Mouse (Mus musculus) limb, embryonic 12.5 days (tissue): Measurements from ENCODE around the gene Gon4l. TPM values are rescaled to one million over a fixed set of nuclear protein-coding genes. Genes with fewer than 3 reads are reported as not detected.
"Not testable (repeated sequence)": the region's sequence is repeated elsewhere in the genome, so short reads cannot be mapped to it uniquely, and the experiment has no call there.

ENCODE experiments used
- ATAC-seq: fragments of 200-750 bp; cut with Nextera tagmentation; 2 replicates; pipeline ENCODE4 v1.8.0; 2017; ENCODE audit warnings: low read depth, moderate TSS enrichment; ENCODE audit not compliant: insufficient number of reproducible peaks, insufficient read depth, low FRiP score, low TSS enrichment
- H3K27ac ChIP-seq: fragments of 300-500 bp; sonication (generic); 2 replicates; pipeline ENCODE4 v1.5.1; 2016; ENCODE audit warnings: mild to moderate bottlenecking, moderate library complexity
- H3K27me3 ChIP-seq: fragments of 300-500 bp; sonication (generic); 2 replicates; pipeline ENCODE4 v1.6.1; 2016; ENCODE audit warnings: mild to moderate bottlenecking, moderate library complexity
- H3K36me3 ChIP-seq: fragments of 300-500 bp; sonication (generic); 2 replicates; pipeline ENCODE4 v1.6.1; 2016; ENCODE audit warnings: mild to moderate bottlenecking, moderate library complexity
- H3K4me1 ChIP-seq: fragments of 300-500 bp; sonication (generic); replicated peaks from 2 replicates; pipeline ENCODE4 v1.6.1; 2016
- H3K4me2 ChIP-seq: fragments of 300-500 bp; sonication (generic); 2 replicates; pipeline ENCODE4 v1.6.1; 2016; ENCODE audit warnings: mild to moderate bottlenecking, moderate library complexity
- H3K4me3 ChIP-seq: fragments of 300-500 bp; sonication (generic); replicated peaks from 2 replicates; pipeline ENCODE4 v1.5.1; 2016; ENCODE audit warnings: mild to moderate bottlenecking
- H3K9ac ChIP-seq: fragments of 300-500 bp; sonication (generic); replicated peaks from 2 replicates; pipeline ENCODE4 v1.6.1; 2016; ENCODE audit warnings: mild to moderate bottlenecking, moderate library complexity
- H3K9me3 ChIP-seq: fragments of 300-500 bp; sonication (generic); 2 replicates; pipeline ENCODE4 v1.6.1; 2016; ENCODE audit warnings: mild to moderate bottlenecking, moderate library complexity
- WGBS: fragments of 180-500 bp; shearing (Covaris S2); methylation state at CpG from one replicate; pipeline ENCODE4 v1.1.7; 2016; 5-methylcytosine and 5-hydroxymethylcytosine counted together
- polyA plus RNA-seq: library from polyadenylated mRNA; unstranded; fragments of >200 nt; fragmentation: Nextera tagmentation; extraction: Ambion mirVana; gene quantifications from 2 replicates; pipeline ENCODE4 v1.2.1, GENCODE M21; 2016

The Gon4l gene
- polyA plus RNA-seq, result 17.2 and 18.0 TPM in 2 replicates

GRCm38 (mm10) chr3:88834951-88835491, at the start of gene Gon4l:
TSS of gene Gon4l (plus strand) at chr3:88835231.
- Histone ChIP-seq H3K4me3 (peak within 1 kb of the TSS; percentile 43), H3K27ac (peak within 1 kb of the TSS; percentile 77; the same call in 1 of the 2 replicates), H3K36me3 (peaks cover 15% of the 10 kb centered on the region), H3K4me2 (peak within 1 kb of the TSS; percentile 48), H3K9ac (peak within 1 kb of the TSS; percentile 51)
- H3K4me1 ChIP-seq, H3K27me3 ChIP-seq, H3K9me3 ChIP-seq: not testable (repeated sequence)
- WGBS, result 3% methylated on average over 29 of the region's 39 CpGs
- peak; percentile 49 for ATAC-seq

- H3K4me3 ChIP-seq, H3K4me2 ChIP-seq, H3K27me3 ChIP-seq, H3K9ac ChIP-seq, ATAC-seq, H3K27ac ChIP-seq, H3K9me3 ChIP-seq, H3K4me1 ChIP-seq: not testable (repeated sequence)
- WGBS, result 80% methylated on average over 1 of the region's 4 CpGs
- peaks cover 15% of the 10 kb centered on the region for H3K36me3 ChIP-seq
These were observed 48.7 kb upstream of the Gon4l start for GRCm38 (mm10) chr3:88786323-88786722.

DNA sequence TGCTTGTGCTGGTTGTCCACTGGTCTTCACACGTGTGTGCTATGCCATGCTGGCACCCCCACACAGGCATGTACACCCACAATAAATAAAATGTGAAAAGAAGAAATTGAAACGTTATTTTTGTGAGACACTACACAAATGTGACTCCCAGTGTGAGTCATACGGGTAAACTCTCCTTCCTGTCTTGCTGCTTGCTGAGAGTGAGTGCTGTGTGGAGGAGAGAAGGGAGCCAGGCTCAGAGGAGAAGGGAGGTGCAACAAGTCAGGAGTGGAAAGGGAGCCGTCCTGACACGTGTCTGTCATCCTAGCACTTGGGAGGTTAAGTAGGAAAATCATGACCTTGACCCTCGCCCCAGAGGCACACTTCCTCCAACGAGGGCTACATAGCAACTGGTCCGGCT, 48.2 kb upstream of the Gon4l start:
- peaks cover 15% of the 10 kb centered on the region for H3K36me3 ChIP-seq
- not testable (repeated sequence) for H3K27me3 ChIP-seq, H3K4me1 ChIP-seq, H3K4me2 ChIP-seq, H3K9me3 ChIP-seq, H3K4me3 ChIP-seq, H3K27ac ChIP-seq, H3K9ac ChIP-seq, ATAC-seq
- WGBS, result no CpG with 5 or more reads among the region's 8 CpGs

- H3K9me3 ChIP-seq, ATAC-seq, H3K4me3 ChIP-seq, H3K27ac ChIP-seq, H3K27me3 ChIP-seq, H3K4me1 ChIP-seq, H3K9ac ChIP-seq, H3K4me2 ChIP-seq: not testable (repeated sequence)
- 88% methylated on average over 3 of the region's 4 CpGs for WGBS
- peaks cover 15% of the 10 kb centered on the region for H3K36me3 ChIP-seq
These were observed 47.0 kb upstream of the Gon4l start for GRCm38 (mm10) chr3:88788033-88788432.

GRCm38 (mm10) chr3:88797507-88797906, 37.5 kb upstream of the Gon4l start:
- H3K4me2 ChIP-seq, H3K4me1 ChIP-seq, H3K36me3 ChIP-seq, H3K27ac ChIP-seq, H3K9me3 ChIP-seq, H3K4me3 ChIP-seq, H3K9ac ChIP-seq, H3K27me3 ChIP-seq, ATAC-seq: not testable (repeated sequence)
- WGBS, result 87% methylated on average over 6 of the region's 6 CpGs

- 88% methylated on average over 5 of the region's 5 CpGs for WGBS
- H3K4me3 ChIP-seq, result no peak overlapping the region
- ATAC-seq, result no peak
- peaks cover 25% of the 10 kb centered on the region for H3K36me3 ChIP-seq
- no peaks in the 10 kb centered on the region for H3K4me1 ChIP-seq
- no peak overlapping the region for H3K27ac ChIP-seq
- H3K4me2 ChIP-seq, result no peak overlapping the region
- no peaks in the 10 kb centered on the region for H3K27me3 ChIP-seq
- H3K9ac ChIP-seq, result no peak overlapping the region
- H3K9me3 ChIP-seq, result no peaks in the 10 kb centered on the region
These were observed 31.0 kb upstream of the Gon4l start for GRCm38 (mm10) chr3:88803910-88804540.

DNA sequence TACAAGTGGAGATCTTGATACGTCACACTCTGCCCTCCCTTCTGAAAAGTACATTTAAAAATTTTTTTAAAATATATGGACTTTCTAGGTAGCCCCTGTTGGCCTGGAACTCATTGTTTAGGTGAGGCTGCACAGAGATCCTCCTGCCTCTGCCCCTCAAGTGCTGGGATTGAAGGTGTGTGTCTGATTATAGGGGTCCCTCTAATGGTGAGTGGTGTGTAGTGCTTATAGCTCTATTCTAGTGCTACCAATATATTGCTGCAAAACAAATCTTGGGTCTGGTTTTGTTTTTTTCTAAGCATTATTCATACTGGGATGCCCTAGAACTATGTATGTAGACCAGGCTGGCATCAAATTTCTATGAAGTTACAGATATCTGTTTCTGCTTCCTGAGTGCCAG, 9.3 kb upstream of the Gon4l start:
- 95% methylated on average over 1 of the region's 1 CpGs for WGBS
- no peaks in the 10 kb centered on the region for H3K9me3 ChIP-seq
- no peak for ATAC-seq

DNA sequence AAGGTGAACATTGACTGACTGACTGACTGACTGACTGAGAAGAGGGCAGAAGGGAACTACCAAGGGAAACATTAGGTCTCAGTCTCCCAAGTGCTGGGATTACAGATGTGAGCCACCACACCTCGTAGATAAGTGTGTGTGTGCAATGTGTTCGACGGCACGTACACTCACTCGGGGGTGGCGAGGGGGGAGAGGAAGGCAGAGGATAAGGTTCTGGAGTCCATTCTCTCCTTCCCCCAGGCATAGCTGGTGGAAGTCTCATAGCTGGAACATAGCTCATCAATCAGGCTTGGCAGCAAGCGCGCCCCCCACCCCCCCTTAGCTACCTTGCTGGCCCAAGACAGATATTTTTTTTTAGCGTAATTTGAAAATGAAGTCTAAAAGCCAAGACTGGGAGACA, 7.8 kb upstream of the Gon4l start:
- Histone ChIP-seq H3K4me1 (peaks cover 3% of the 10 kb centered on the region), H3K9me3 (no peaks in the 10 kb centered on the region), H3K27ac (no peak overlapping the region), H3K36me3 (peaks cover 29% of the 10 kb centered on the region), H3K27me3 (no peaks in the 10 kb centered on the region), H3K4me2 (no peak overlapping the region), H3K9ac (no peak overlapping the region), H3K4me3 (no peak overlapping the region)
- WGBS, result 97% methylated on average over 9 of the region's 9 CpGs
- ATAC-seq, result no peak

More for the DNA sequence above, 9.3 kb upstream of the Gon4l start:
- Histone ChIP-seq H3K36me3 (peaks cover 34% of the 10 kb centered on the region), H3K27me3 (no peaks in the 10 kb centered on the region), H3K9ac (no peak overlapping the region), H3K4me2 (no peak overlapping the region), H3K4me1 (no peaks in the 10 kb centered on the region), H3K27ac (no peak overlapping the region), H3K4me3 (no peak overlapping the region)

GRCm38 (mm10) chr3:88831177-88832121, 3.6 kb upstream of the Gon4l start:
- peak; percentile 75 for ATAC-seq
- H3K9ac ChIP-seq, result peak overlapping the region; percentile 35; the same call in 1 of the 2 replicates
- peak overlapping the region; percentile 55 for H3K4me2 ChIP-seq
- H3K27ac ChIP-seq, result peak overlapping the region; percentile 84
- H3K27me3 ChIP-seq, H3K4me1 ChIP-seq, H3K9me3 ChIP-seq, H3K36me3 ChIP-seq: not testable (repeated sequence)
- peak overlapping the region; percentile 32 for H3K4me3 ChIP-seq
- 8% methylated on average over 24 of the region's 28 CpGs for WGBS

- peak; percentile 14; the same call in 1 of the 2 replicates for ATAC-seq
- H3K4me2 ChIP-seq, result peak overlapping the region; percentile 30; the same call in 1 of the 2 replicates
- not testable (repeated sequence) for H3K36me3 ChIP-seq, H3K27ac ChIP-seq, H3K9ac ChIP-seq, H3K9me3 ChIP-seq, H3K27me3 ChIP-seq, H3K4me1 ChIP-seq
- 0 out of 2 replicates have a peak overlapping the region, but pooled peaks have one; percentile 4 for H3K4me3 ChIP-seq
- 2% methylated on average over 14 of the region's 14 CpGs for WGBS
These were observed 2.6 kb upstream of the Gon4l start for GRCm38 (mm10) chr3:88832388-88832787.

DNA sequence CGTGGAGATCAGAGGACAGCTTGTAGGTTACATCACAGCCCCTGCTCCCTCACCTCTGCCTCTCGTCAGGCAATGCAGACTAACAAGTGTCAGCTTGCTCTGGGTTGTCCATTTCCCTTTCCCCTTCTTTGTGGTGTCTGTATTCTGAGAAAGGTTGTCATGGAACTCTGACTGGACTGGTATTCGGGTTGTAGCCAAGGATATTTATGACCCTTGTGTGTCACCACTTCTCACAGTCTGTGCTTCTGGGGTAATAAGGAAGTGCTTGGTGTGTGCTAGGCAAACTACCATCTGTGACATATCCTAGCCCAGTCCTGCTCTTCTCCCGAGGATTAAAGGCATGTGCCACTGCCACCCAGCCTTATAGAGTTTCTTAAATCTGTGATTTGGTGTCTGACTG, 14.1 kb downstream of the Gon4l start:
- H3K4me2 ChIP-seq, result no peak overlapping the region
- no peaks in the 10 kb centered on the region for H3K4me1 ChIP-seq
- H3K9me3 ChIP-seq, result no peaks in the 10 kb centered on the region
- WGBS, result 80% methylated on average over 4 of the region's 4 CpGs
- no peak for ATAC-seq
- no peak overlapping the region for H3K4me3 ChIP-seq
- no peaks in the 10 kb centered on the region for H3K27me3 ChIP-seq
- no peak overlapping the region for H3K9ac ChIP-seq
- H3K36me3 ChIP-seq, result peaks cover 57% of the 10 kb centered on the region
- no peak overlapping the region for H3K27ac ChIP-seq
